Comparison of ENCODE assay signal across 8 mouse cellular contexts in the genomic region with DNA sequence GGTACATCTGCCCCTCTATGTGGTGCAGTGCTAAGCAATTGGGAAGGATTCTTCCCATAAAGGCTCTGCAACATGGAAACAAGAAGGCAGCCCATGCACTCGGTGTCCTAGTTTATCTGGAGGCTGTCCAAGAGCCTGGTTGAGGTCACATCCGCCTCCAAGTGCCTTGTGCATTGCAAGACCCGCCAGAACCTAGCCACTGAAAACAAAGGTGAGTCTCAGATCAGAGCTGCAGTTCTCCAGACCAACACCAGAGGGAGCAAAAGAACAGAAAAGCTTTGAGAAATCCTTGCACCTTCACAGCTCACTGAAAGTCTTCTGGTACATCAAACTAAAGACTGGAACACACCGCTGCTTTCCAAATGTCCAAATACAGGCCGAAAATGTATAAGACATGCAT. TPM values are rescaled to one million over a fixed set of nuclear protein-coding genes. Genes with fewer than 3 reads are reported as not detected.
DNase-seq lines count a peak whose midpoint lies in the region; ATAC-seq and TF ChIP-seq lines count a peak whose summit lies in the region.

No protein-coding gene starts in this region.

- peak; percentile 84 for DNase-seq in 3T3-L1 (ENCODE audit: low read depth, low spot score)
- peak; percentile 41 for DNase-seq in MEL-GATA-1-ER (ENCODE audit: extremely low read depth, low read depth)
- DNase-seq in cerebellum, adult 2 months = peak; percentile 79 to 87
- DNase-seq in frontal cortex, postnatal 36 days (ENCODE audit: low spot score in 2 of 2) = peak; percentile 83 to 90
- peak; percentile 85 for DNase-seq in kidney, postnatal 10 days
- DNase-seq in liver, embryonic 14.5 days (ENCODE audit: low read depth in 3 of 3, low spot score in 3 of 3) = peak in 1 of 3 experiments; percentile 40
- DNase-seq in retina, embryonic 14.5 days (ENCODE audit: low spot score) = peak; percentile 95
- peak; percentile 37 to 74 for DNase-seq in urinary bladder, adult 18-20 months (ENCODE audit: low spot score in 2 of 2)

- peak; percentile 81 for TF ChIP-seq CTCF in cerebellum, adult 2 months (IDR thresholded peaks at IDR 0.05; ENCODE audit: borderline replicate concordance, insufficient read depth, low read depth, low read length)
- TF ChIP-seq CTCF in liver, embryonic 14.5 days (IDR thresholded peaks at IDR 0.05; ENCODE audit: low read depth) = peak; percentile 81

- no peak for ATAC-seq in liver, embryonic 14.5 days (ENCODE audit: insufficient read depth)

- no peak overlapping the region for H3K9ac ChIP-seq in liver, embryonic 14.5 days (replicated peaks)

- no peak for TF ChIP-seq EP300 in liver, embryonic 14.5 days (IDR thresholded peaks at IDR 0.05; ENCODE audit: low read depth)

- H3K4me1 ChIP-seq in cerebellum, adult 2 months (ENCODE audit: control insufficient read depth, insufficient read depth, low read length) = no peaks in the 10 kb centered on the region
- H3K4me1 ChIP-seq in liver, embryonic 14.5 days (replicated peaks; ENCODE audit: control insufficient read depth in 2 of 2, insufficient read depth in 2 of 2, low read length in 1 of 2) = no peaks in the 10 kb centered on the region

- H3K27me3 ChIP-seq in cerebellum, adult 2 months (ENCODE audit: control insufficient read depth, insufficient read depth, low read length) = no peaks in the 10 kb centered on the region
- no peaks in the 10 kb centered on the region for H3K27me3 ChIP-seq in liver, embryonic 14.5 days (ENCODE audit: control insufficient read depth, insufficient read depth, low read length)

- TF ChIP-seq POLR2A in cerebellum, adult 2 months (IDR thresholded peaks at IDR 0.05; ENCODE audit: borderline replicate concordance, insufficient read depth, low read length) = no peak

- no peaks in the 10 kb centered on the region for H3K36me3 ChIP-seq in liver, embryonic 14.5 days (replicated peaks; ENCODE audit: control insufficient read depth, insufficient read depth, low read depth)

- WGBS in cerebellum, adult 2 months = 3% methylated on average over 5 of the region's 5 CpGs
- 12% methylated on average over 5 of the region's 5 CpGs for WGBS in liver, embryonic 14.5 days (ENCODE audit: insufficient replicate concordance)

- H3K4me2 ChIP-seq in liver, embryonic 14.5 days (ENCODE audit: low read depth) = no peak overlapping the region

- no peaks in the 10 kb centered on the region for H3K9me3 ChIP-seq in liver, embryonic 14.5 days (ENCODE audit: control insufficient read depth, low read length)

- H3K27ac ChIP-seq in cerebellum, adult 2 months (ENCODE audit: insufficient read depth, low read length) = no peak overlapping the region
- no peak overlapping the region for H3K27ac ChIP-seq in liver, embryonic 14.5 days

- no peak overlapping the region for H3K4me3 ChIP-seq in cerebellum, adult 2 months (replicated peaks; ENCODE audit: insufficient read depth, low read depth, low read length)
- H3K4me3 ChIP-seq in liver, embryonic 14.5 days (ENCODE audit: insufficient read depth in 1 of 2, low read depth in 2 of 2, low read length in 2 of 2) = no peak overlapping the region

RNA-seq across cellular contexts. Expression of a gene that starts 11.7 kb away (rescaled TPM):
- 43.5 and 43.8 TPM in 2 replicates for polyA plus RNA-seq in cerebellum, adult 2 months (2012; rRNA removed)
- polyA plus RNA-seq in liver, embryonic 14.5 days (2012; rRNA removed) = 0.02 and 0.03 TPM in 2 replicates
- polyA plus RNA-seq in liver, embryonic 14.5 days (2014; fragmentation: Nextera tagmentation; extraction: Ambion mirVana) = 0.05 TPM in 1 of 2 replicates, not detected in the other

RNA-seq across cellular contexts. Expression of a gene that starts 24.5 kb away (rescaled TPM):
- polyA plus RNA-seq in cerebellum, adult 2 months (2012; rRNA removed) = 29.3 and 31.8 TPM in 2 replicates
- polyA plus RNA-seq in liver, embryonic 14.5 days (2012; rRNA removed) = 14.1 and 27.2 TPM in 2 replicates
- polyA plus RNA-seq in liver, embryonic 14.5 days (2014; fragmentation: Nextera tagmentation; extraction: Ambion mirVana) = 35.8 and 38.7 TPM in 2 replicates

RNA-seq across cellular contexts. Expression of a gene that starts 51.0 kb away (rescaled TPM):
- 0.67 and 0.74 TPM in 2 replicates for polyA plus RNA-seq in cerebellum, adult 2 months (2012; rRNA removed)
- 0.02 TPM in 1 of 2 replicates, not detected in the other for polyA plus RNA-seq in liver, embryonic 14.5 days (2012; rRNA removed)
- polyA plus RNA-seq in liver, embryonic 14.5 days (2014; fragmentation: Nextera tagmentation; extraction: Ambion mirVana) = not detected in 2 replicates

Comparison
In these comparisons a context has a peak if more than half of its experiments do, and no peak if none do; other contexts are left out.
1. RNA of a gene that starts 11.7 kb away (polyA plus RNA-seq): 43.5 to 43.8 TPM in cerebellum, adult 2 months; 0.02 to 0.05 TPM in liver, embryonic 14.5 days; every median in the first group is over 10 times any median in the second.